Mouse (Mus musculus) spleen, postnatal 14 days (tissue): ENCODE measurements around the gene Tmem251.
A peak's percentile ranks its signal among the peaks of the same experiment; 100 is the strongest.

ENCODE experiments used
- DNase-seq, 2 experiments: peaks; one replicate each; pipeline ENCODE4 v3.0.0; 2021 to 2022; ENCODE audit warnings: low spot score in 2 of 2

The Tmem251 gene

GRCm38 (mm10) chr12:102757055-102757688, 13.6 kb downstream of the Tmem251 start:
- DNase-seq = no peak

- DNase-seq = peak; percentile 89 to 93
Observed at GRCm38 (mm10) chr12:102757689-102758402, 14.3 kb downstream of the Tmem251 start, which contains the start of the genes Gm28051, Gon7 and Ubr7. TSS of gene Gm28051 (minus strand) at chr12:102757765. TSS of gene Gon7 (minus strand) at chr12:102757803. TSS of gene Ubr7 (plus strand) at chr12:102757967.

- DNase-seq = no peak
Observed at GRCm38 (mm10) chr12:102758403-102758756, 14.8 kb downstream of the Tmem251 start, which contains the start of gene Gm20604. TSS of gene Gm20604 (minus strand) at chr12:102758672.

GRCm38 (mm10) chr12:102758936-102759335, 15.4 kb downstream of the Tmem251 start:
- DNase-seq = no peak

- DNase-seq = no peak
Observed at GRCm38 (mm10) chr12:102761668-102762067, 18.1 kb downstream of the Tmem251 start.

- DNase-seq = no peak
Observed at GRCm38 (mm10) chr12:102763696-102764095, 20.1 kb downstream of the Tmem251 start.

- no peak for DNase-seq
Observed at GRCm38 (mm10) chr12:102769000-102769399, 25.4 kb downstream of the Tmem251 start.

GRCm38 (mm10) chr12:102771601-102772000, 28.0 kb downstream of the Tmem251 start:
- DNase-seq = no peak

GRCm38 (mm10) chr12:102772676-102773075, 29.1 kb downstream of the Tmem251 start:
- DNase-seq = no peak

- no peak for DNase-seq
Observed at GRCm38 (mm10) chr12:102776035-102776434, 32.5 kb downstream of the Tmem251 start.

GRCm38 (mm10) chr12:102778151-102778550, 34.6 kb downstream of the Tmem251 start:
- DNase-seq = no peak

- no peak for DNase-seq
Observed at GRCm38 (mm10) chr12:102779452-102779851, 35.9 kb downstream of the Tmem251 start.

GRCm38 (mm10) chr12:102782841-102783240, 39.3 kb downstream of the Tmem251 start:
- no peak for DNase-seq

- DNase-seq = no peak
Observed at GRCm38 (mm10) chr12:102784899-102785592, 41.5 kb downstream of the Tmem251 start.

GRCm38 (mm10) chr12:102785593-102785985, 42.0 kb downstream of the Tmem251 start:
- DNase-seq = no peak

GRCm38 (mm10) chr12:102787927-102788326, 44.4 kb downstream of the Tmem251 start:
- DNase-seq = no peak
